Mouse (Mus musculus): ENCODE data around the gene Naa60. TPM values are rescaled to one million over a fixed set of nuclear protein-coding genes. Genes with fewer than 3 reads are reported as not detected.

Naa60 gene
- total and polyA plus RNA-seq, 3 experiments, result 25.7 to 71.6 (median 26.0) TPM

DNA sequence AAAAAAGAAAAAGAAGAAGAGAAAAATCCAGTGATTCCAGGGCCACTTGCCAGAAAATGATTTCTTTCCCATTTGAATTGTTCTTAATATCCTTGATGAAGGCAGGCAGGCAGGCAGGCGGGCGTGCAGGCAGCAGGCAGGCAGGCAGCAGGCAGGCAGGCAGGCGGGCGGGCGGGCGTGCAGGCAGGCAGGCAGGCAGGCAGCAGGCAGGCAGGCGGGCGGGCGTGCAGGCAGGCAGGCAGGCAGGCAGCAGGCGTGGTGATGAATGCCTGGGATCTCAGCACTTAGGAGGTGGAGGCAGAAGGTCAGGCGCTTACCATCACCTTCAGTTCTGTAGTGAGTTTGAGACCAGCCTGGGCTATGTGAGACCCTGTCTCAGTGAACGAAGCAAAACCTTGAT is 19.6 kb upstream of the Naa60 start:
- DNase-seq (ENCODE audit: low spot score) (no peak), ATAC-seq (ENCODE audit: extremely low read depth, insufficient number of reproducible peaks, low FRiP score, poor library complexity, severe bottlenecking) (no peak)
- no peak for TF ChIP-seq POLR2AphosphoS5 (IDR thresholded peaks at IDR 0.05; ENCODE audit: insufficient replicate concordance, low read depth, low read length)
- peaks cover 6% of the 10 kb centered on the region for H3K36me3 ChIP-seq (replicated peaks)
- no peaks in the 10 kb centered on the region for H3K9me3 ChIP-seq (replicated peaks)
- H3K4me3 ChIP-seq (ENCODE audit: low read depth, low read length), result no peak overlapping the region
- peaks cover 6% of the 10 kb centered on the region for H3K4me1 ChIP-seq (ENCODE audit: insufficient read depth, low read depth, low read length)
- H3K27me3 ChIP-seq (ENCODE audit: insufficient read depth, low read length), result no peaks in the 10 kb centered on the region

DNA sequence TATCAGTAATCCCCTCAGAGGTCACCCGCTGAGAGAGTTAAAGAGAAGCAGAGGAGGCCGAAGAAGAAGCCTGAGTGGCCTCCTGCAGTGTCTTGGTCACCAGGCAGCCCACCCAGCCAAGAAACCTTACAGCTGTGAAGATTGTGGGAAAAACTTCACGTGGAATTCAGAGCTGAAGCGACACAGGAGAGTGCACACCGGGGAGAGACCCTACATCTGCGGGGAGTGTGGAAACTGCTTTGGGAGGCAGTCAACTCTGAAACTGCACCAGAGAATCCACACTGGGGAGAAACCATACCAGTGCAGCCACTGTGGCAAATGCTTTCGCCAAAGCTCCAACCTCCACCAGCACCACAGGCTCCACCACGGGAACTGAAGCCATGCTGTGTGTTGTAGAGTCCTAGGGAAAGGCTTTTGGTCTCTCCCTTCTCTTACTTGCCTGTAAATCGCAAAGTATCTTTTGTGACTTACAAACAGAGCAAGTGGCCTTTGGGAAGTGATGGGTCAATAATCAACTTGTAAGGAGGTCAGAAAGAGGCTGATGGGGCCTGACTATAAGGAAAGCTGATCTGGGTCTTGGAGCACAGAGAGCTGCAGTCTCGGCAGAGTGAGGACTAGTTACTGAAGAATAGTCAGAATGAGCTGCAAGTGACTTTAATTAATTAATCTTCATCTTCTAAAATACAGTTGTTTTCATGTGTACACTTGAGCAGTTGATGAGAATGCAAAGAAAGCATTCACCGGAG is 17.6 kb upstream of the Naa60 start:
- no peak overlapping the region for H3K4me3 ChIP-seq (ENCODE audit: low read depth, low read length)
- H3K9me3 ChIP-seq (replicated peaks), result no peaks in the 10 kb centered on the region
- ATAC-seq (ENCODE audit: extremely low read depth, insufficient number of reproducible peaks, low FRiP score, poor library complexity, severe bottlenecking), result no peak
- H3K4me1 ChIP-seq (ENCODE audit: insufficient read depth, low read depth, low read length), result no peaks in the 10 kb centered on the region; the same call in 1 of the 2 replicates
- TF ChIP-seq CTCF (IDR thresholded peaks at IDR 0.05; ENCODE audit: low read depth, low read length), result no peak
- no peak for TF ChIP-seq GATA1 (IDR thresholded peaks at IDR 0.05; ENCODE audit: borderline replicate concordance, low read length)
- no peaks in the 10 kb centered on the region for H3K27me3 ChIP-seq (ENCODE audit: insufficient read depth, low read length)
- no peak for DNase-seq (ENCODE audit: low spot score)
- H3K36me3 ChIP-seq (replicated peaks), result peaks cover 6% of the 10 kb centered on the region

DNA sequence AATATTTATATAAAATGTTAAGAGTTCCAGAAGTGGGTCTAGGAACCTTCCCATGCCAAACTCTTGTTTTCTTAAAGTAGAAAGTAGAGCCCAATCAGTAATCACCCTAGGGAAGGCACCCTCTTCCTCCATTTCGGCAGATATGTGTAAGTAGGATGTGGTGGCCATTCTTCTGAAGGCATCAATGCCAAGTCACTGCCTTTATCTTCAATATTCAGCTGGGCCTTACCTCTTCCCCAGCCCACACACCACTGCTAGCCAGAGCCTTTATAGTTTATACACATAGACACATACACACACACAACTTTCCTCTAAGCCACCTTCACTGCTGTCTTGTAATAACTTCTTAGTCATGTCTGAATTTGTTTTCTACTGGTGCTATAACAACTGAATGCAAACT is 16.4 kb upstream of the Naa60 start:
- H3K4me3 ChIP-seq (ENCODE audit: low read depth, low read length), result no peak overlapping the region
- H3K36me3 ChIP-seq (replicated peaks), result peaks cover 10% of the 10 kb centered on the region
- TF ChIP-seq TAL1 (conservative IDR thresholded peaks at IDR 0.05; ENCODE audit: low read depth, low read length) (no peak), CTCF (IDR thresholded peaks at IDR 0.05; ENCODE audit: low read depth, low read length) (no peak), GATA2 (IDR thresholded peaks at IDR 0.05; ENCODE audit: borderline replicate concordance, low read depth, low read length) (no peak), POLR2AphosphoS5 (IDR thresholded peaks at IDR 0.05; ENCODE audit: insufficient replicate concordance, low read depth, low read length) (no peak), GATA1 (IDR thresholded peaks at IDR 0.05; ENCODE audit: borderline replicate concordance, low read length) (no peak)
- no peaks in the 10 kb centered on the region for H3K9me3 ChIP-seq (replicated peaks)
- no peak for DNase-seq (ENCODE audit: low spot score)
- no peaks in the 10 kb centered on the region for H3K27me3 ChIP-seq (ENCODE audit: insufficient read depth, low read length)
- H3K4me1 ChIP-seq (ENCODE audit: insufficient read depth, low read depth, low read length), result no peaks in the 10 kb centered on the region; the same call in 1 of the 2 replicates
- ATAC-seq (ENCODE audit: extremely low read depth, insufficient number of reproducible peaks, low FRiP score, poor library complexity, severe bottlenecking), result no peak

DNA sequence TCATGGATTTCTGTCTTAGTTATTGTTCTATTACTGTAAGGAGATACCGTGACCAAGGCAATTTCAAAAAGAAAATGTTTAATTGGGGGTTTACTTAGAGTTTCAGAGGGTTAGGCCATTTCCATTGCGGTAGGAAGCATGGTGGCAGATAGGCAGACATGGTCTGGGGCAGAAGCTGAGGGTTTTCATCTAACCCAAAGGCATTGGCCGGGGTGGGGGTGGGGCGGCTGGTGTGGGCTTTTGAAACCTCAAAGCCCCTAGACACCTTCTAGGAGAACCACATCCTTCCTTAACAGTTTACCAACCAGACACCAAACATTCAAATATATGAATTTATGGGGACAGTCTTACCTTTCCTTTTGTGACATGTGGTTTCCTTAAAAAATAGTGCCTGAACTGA is 12.9 kb upstream of the Naa60 start:
- DNase-seq (ENCODE audit: low spot score) (no peak), ATAC-seq (ENCODE audit: extremely low read depth, insufficient number of reproducible peaks, low FRiP score, poor library complexity, severe bottlenecking) (no peak)
- Histone ChIP-seq H3K27me3 (ENCODE audit: insufficient read depth, low read length) (no peaks in the 10 kb centered on the region), H3K4me1 (ENCODE audit: insufficient read depth, low read depth, low read length) (no peaks in the 10 kb centered on the region; the same call in 1 of the 2 replicates), H3K36me3 (replicated peaks) (peaks cover 26% of the 10 kb centered on the region), H3K9me3 (replicated peaks) (no peaks in the 10 kb centered on the region), H3K4me3 (ENCODE audit: low read depth, low read length) (no peak overlapping the region)
- TF ChIP-seq POLR2AphosphoS5 (IDR thresholded peaks at IDR 0.05; ENCODE audit: insufficient replicate concordance, low read depth, low read length) (no peak), TAL1 (conservative IDR thresholded peaks at IDR 0.05; ENCODE audit: low read depth, low read length) (no peak), GATA1 (IDR thresholded peaks at IDR 0.05; ENCODE audit: borderline replicate concordance, low read length) (no peak), CTCF (IDR thresholded peaks at IDR 0.05; ENCODE audit: low read depth, low read length) (no peak), GATA2 (IDR thresholded peaks at IDR 0.05; ENCODE audit: borderline replicate concordance, low read depth, low read length) (no peak)

DNA sequence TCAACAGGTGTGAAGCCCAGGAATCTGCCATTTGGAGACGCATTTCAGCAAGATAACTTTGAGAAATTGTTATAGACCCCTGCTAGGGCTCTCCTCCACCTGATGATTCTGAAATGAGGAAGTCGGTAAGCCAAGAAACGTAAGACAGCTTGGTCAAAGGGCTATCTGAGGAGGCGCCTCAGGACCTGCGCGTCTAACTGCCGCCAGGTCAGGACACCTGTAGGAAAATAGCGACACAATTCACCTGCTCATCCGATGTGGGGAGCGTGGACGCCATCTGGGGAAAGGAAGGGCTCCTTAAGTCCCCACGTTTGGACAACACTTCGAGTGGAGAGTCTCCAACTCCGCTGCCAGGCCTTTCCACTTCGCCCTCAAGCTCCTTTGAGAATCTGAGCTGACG is 360 bp upstream of the Naa60 start:
- peaks cover 26% of the 10 kb centered on the region for H3K4me1 ChIP-seq (ENCODE audit: insufficient read depth, low read depth, low read length)
- H3K36me3 ChIP-seq (replicated peaks), result peaks cover 42% of the 10 kb centered on the region
- no peak for ATAC-seq (ENCODE audit: extremely low read depth, insufficient number of reproducible peaks, low FRiP score, poor library complexity, severe bottlenecking)
- TF ChIP-seq POLR2AphosphoS5 (IDR thresholded peaks at IDR 0.05; ENCODE audit: insufficient replicate concordance, low read depth, low read length) (no peak), GATA2 (IDR thresholded peaks at IDR 0.05; ENCODE audit: borderline replicate concordance, low read depth, low read length) (no peak), TAL1 (conservative IDR thresholded peaks at IDR 0.05; ENCODE audit: low read depth, low read length) (no peak), CTCF (IDR thresholded peaks at IDR 0.05; ENCODE audit: low read depth, low read length) (no peak), GATA1 (IDR thresholded peaks at IDR 0.05; ENCODE audit: borderline replicate concordance, low read length) (no peak)
- no peaks in the 10 kb centered on the region for H3K27me3 ChIP-seq (ENCODE audit: insufficient read depth, low read length)
- H3K9me3 ChIP-seq (replicated peaks), result no peaks in the 10 kb centered on the region
- DNase-seq (ENCODE audit: low spot score), result no peak
- H3K4me3 ChIP-seq (ENCODE audit: low read depth, low read length), result peak overlapping the region; percentile 76

DNA sequence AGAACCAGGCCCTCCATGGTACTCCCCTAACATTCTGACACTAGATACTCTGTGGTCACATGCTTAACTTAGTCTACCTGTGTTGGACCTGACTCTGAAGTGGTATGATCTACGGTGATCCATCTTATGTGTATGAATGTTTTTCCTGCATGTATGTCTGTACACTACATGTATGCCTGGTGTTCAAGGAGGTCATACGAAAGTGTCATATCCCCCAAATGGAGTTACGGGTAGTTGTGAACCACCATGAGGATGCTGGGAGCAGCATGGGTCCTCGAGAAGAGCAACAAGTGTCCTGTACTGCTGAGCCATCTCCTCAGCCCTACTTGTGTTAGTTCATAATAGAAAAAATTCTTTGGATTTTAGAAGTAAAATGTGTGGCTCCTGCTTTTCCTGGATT is 4.2 kb downstream of the Naa60 start:
- Histone ChIP-seq H3K9me3 (replicated peaks) (no peaks in the 10 kb centered on the region), H3K4me1 (ENCODE audit: insufficient read depth, low read depth, low read length) (peaks cover 15% of the 10 kb centered on the region), H3K27me3 (ENCODE audit: insufficient read depth, low read length) (no peaks in the 10 kb centered on the region), H3K36me3 (replicated peaks) (peaks cover 53% of the 10 kb centered on the region), H3K4me3 (ENCODE audit: low read depth, low read length) (no peak overlapping the region)
- ATAC-seq (ENCODE audit: extremely low read depth, insufficient number of reproducible peaks, low FRiP score, poor library complexity, severe bottlenecking) (no peak), DNase-seq (ENCODE audit: low spot score) (no peak)
- TF ChIP-seq TAL1 (conservative IDR thresholded peaks at IDR 0.05; ENCODE audit: low read depth, low read length) (no peak), POLR2AphosphoS5 (IDR thresholded peaks at IDR 0.05; ENCODE audit: insufficient replicate concordance, low read depth, low read length) (no peak), GATA1 (IDR thresholded peaks at IDR 0.05; ENCODE audit: borderline replicate concordance, low read length) (no peak), CTCF (IDR thresholded peaks at IDR 0.05; ENCODE audit: low read depth, low read length) (no peak), GATA2 (IDR thresholded peaks at IDR 0.05; ENCODE audit: borderline replicate concordance, low read depth, low read length) (no peak)
